Mouse (Mus musculus) cerebellum, adult 9-11 months (tissue): ENCODE results near the gene Gm28230.

Experiments
- DNase-seq: peaks from one replicate; pipeline ENCODE4 v3.0.0; 2022

Gm28230 gene

DNA sequence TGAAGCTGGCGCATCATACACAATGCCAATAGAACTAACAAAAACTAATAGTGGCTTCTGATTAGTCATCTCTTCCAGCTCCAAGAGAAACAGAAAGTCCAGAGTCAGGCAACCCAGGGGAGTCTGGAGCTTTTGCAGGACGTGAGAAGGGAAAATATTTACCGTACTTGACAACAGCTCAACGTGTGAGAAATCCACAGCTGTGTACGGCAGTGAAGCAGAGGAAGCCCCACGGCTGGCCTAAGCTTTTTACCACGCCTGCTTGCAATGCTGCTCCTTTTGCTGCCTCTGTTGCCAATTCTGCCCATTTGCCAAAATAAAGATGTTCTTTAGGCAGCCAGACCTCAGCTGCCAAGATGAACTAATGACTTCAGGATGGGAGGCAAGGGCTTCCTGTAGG is 69.0 kb downstream of the Gm28230 start:
- no peak for DNase-seq
